Mouse (Mus musculus) gastrocnemius, adult 18-20 months (tissue): Measurements from ENCODE around the gene Nme2. TPM values are rescaled to one million over a fixed set of nuclear protein-coding genes. Genes with fewer than 3 reads are reported as not detected.

Source experiments
- total RNA-seq, 2 experiments: library from RNA; stranded (reverse); gene quantifications; 2 replicates each; pipeline ENCODE4 v1.2.3; 2021

Nme2 gene
- total RNA-seq, 2 experiments from 2014 or later, result 569 to 638 TPM

Other genes starting within 250 kb of the Nme2 start
- gene Utp18, start 70.5 kb downstream of the Nme2 start, total RNA-seq, result 1 to 10 TPM; 8.5 to 9.8 TPM
- gene Mbtd1, start 70.4 kb downstream of the Nme2 start, total RNA-seq, result 1 to 10 TPM; 8.8 to 9.7 TPM
- gene Gm20390, start 12.0 kb upstream of the Nme2 start, total RNA-seq, result 10 to 100 TPM; 10.2 to 16.0 TPM
- 10 to 100 TPM in 1 of 2 experiments, 1 to 10 TPM in 1; 10.0 to 11.6 TPM for gene Nme1, start 12.3 kb upstream of the Nme2 start, total RNA-seq
- 100 to 1,000 TPM; 134 to 170 TPM for gene Spag9, start 39.8 kb upstream of the Nme2 start, total RNA-seq